Mouse (Mus musculus): ENCODE measurements around the gene Olfr147. TPM values are rescaled to one million over a fixed set of nuclear protein-coding genes. Genes with fewer than 3 reads are reported as not detected.

The Olfr147 gene
- polyA plus RNA-seq, 1 experiment from 2014 or later, result not detected

- WGBS, result 86% methylated on average over 5 of the region's 5 CpGs
- Histone ChIP-seq H3K9ac (no peak within 1 kb of the TSS), H3K4me3 (ENCODE audit: low read depth, low read length) (no peak within 1 kb of the TSS), H3K27me3 (ENCODE audit: insufficient read depth, low read length) (no peaks in the 10 kb centered on the region), H3K36me3 (ENCODE audit: insufficient read depth) (no peaks in the 10 kb centered on the region), H3K4me2 (no peak within 1 kb of the TSS), H3K9me3 (ENCODE audit: low read depth, low read length) (no peaks in the 10 kb centered on the region), H3K27ac (ENCODE audit: low read depth) (no peak within 1 kb of the TSS), H3K4me1 (ENCODE audit: insufficient read depth) (no peaks in the 10 kb centered on the region)
- DNase-seq, result no peak
- no peak for ATAC-seq (ENCODE audit: insufficient read depth)
- no peak for TF ChIP-seq CTCF (IDR thresholded peaks at IDR 0.05; ENCODE audit: low read depth)
Observed at GRCm38 (mm10) chr9:38447352-38447751, 45.9 kb downstream of the Olfr147 start, which contains the start of gene Olfr902. Gene Olfr902 (plus strand): TSS chr9:38447652.

Other genes starting within 250 kb of the Olfr147 start
- not detected in 2 replicates for gene Olfr891, start 220.9 kb upstream of the Olfr147 start, polyA plus RNA-seq (2014; fragmentation: Nextera tagmentation; extraction: Ambion mirVana)
- gene Olfr893, start 193.3 kb upstream of the Olfr147 start, polyA plus RNA-seq (2014; fragmentation: Nextera tagmentation; extraction: Ambion mirVana), result not detected in 2 replicates
- not detected in 2 replicates for gene Olfr894, start 183.6 kb upstream of the Olfr147 start, polyA plus RNA-seq (2014; fragmentation: Nextera tagmentation; extraction: Ambion mirVana)
- gene Olfr143, start 148.9 kb upstream of the Olfr147 start, polyA plus RNA-seq (2014; fragmentation: Nextera tagmentation; extraction: Ambion mirVana), result not detected in 2 replicates
- not detected in 2 replicates for gene Olfr895, start 133.8 kb upstream of the Olfr147 start, polyA plus RNA-seq (2014; fragmentation: Nextera tagmentation; extraction: Ambion mirVana)
- gene Olfr896-ps1, start 110.6 kb upstream of the Olfr147 start, polyA plus RNA-seq (2014; fragmentation: Nextera tagmentation; extraction: Ambion mirVana), result not detected in 2 replicates
- gene Olfr25, start 72.6 kb upstream of the Olfr147 start, polyA plus RNA-seq (2014; fragmentation: Nextera tagmentation; extraction: Ambion mirVana), result not detected in 2 replicates
- gene Olfr898, start 53.3 kb upstream of the Olfr147 start, polyA plus RNA-seq (2014; fragmentation: Nextera tagmentation; extraction: Ambion mirVana), result not detected in 2 replicates
- gene Olfr250, start 34.8 kb upstream of the Olfr147 start, polyA plus RNA-seq (2014; fragmentation: Nextera tagmentation; extraction: Ambion mirVana), result not detected in 2 replicates
- not detected in 2 replicates for gene Olfr251, start 24.6 kb upstream of the Olfr147 start, polyA plus RNA-seq (2014; fragmentation: Nextera tagmentation; extraction: Ambion mirVana)
- not detected in 2 replicates for gene Olfr901, start 27.8 kb downstream of the Olfr147 start, polyA plus RNA-seq (2014; fragmentation: Nextera tagmentation; extraction: Ambion mirVana)
- not detected in 2 replicates for gene Olfr902, start 46.0 kb downstream of the Olfr147 start, polyA plus RNA-seq (2014; fragmentation: Nextera tagmentation; extraction: Ambion mirVana)
- not detected in 2 replicates for gene Olfr904, start 61.4 kb downstream of the Olfr147 start, polyA plus RNA-seq (2014; fragmentation: Nextera tagmentation; extraction: Ambion mirVana)
- gene Olfr905, start 69.4 kb downstream of the Olfr147 start, polyA plus RNA-seq (2014; fragmentation: Nextera tagmentation; extraction: Ambion mirVana), result not detected in 2 replicates
- gene Olfr906, start 85.4 kb downstream of the Olfr147 start, polyA plus RNA-seq (2014; fragmentation: Nextera tagmentation; extraction: Ambion mirVana), result not detected in 2 replicates
- not detected in 2 replicates for gene Olfr907, start 94.1 kb downstream of the Olfr147 start, polyA plus RNA-seq (2014; fragmentation: Nextera tagmentation; extraction: Ambion mirVana)
- not detected in 2 replicates for gene Olfr911-ps1, start 119.9 kb downstream of the Olfr147 start, polyA plus RNA-seq (2014; fragmentation: Nextera tagmentation; extraction: Ambion mirVana)
- gene Olfr910, start 136.2 kb downstream of the Olfr147 start, polyA plus RNA-seq (2014; fragmentation: Nextera tagmentation; extraction: Ambion mirVana), result not detected in 2 replicates
- gene Olfr912, start 178.5 kb downstream of the Olfr147 start, polyA plus RNA-seq (2014; fragmentation: Nextera tagmentation; extraction: Ambion mirVana), result not detected in 2 replicates
- gene Olfr913, start 191.1 kb downstream of the Olfr147 start, polyA plus RNA-seq (2014; fragmentation: Nextera tagmentation; extraction: Ambion mirVana), result not detected in 2 replicates
- not detected in 2 replicates for gene Olfr914, start 203.4 kb downstream of the Olfr147 start, polyA plus RNA-seq (2014; fragmentation: Nextera tagmentation; extraction: Ambion mirVana)